Mouse (Mus musculus) forebrain, embryonic 16.5 days (tissue): ENCODE measurements at regions not wholly inside any gene's neighbourhood (a gene's known extent, or its start where the extent isn't known, plus 50 kb on each side); places are given as distances from the start of the nearest gene placed in this dataset.
A peak's percentile ranks its signal among the peaks of the same experiment; 100 is the strongest.

Source experiments
- ATAC-seq: fragments of 200-750 bp; cut with Nextera tagmentation; 2 replicates; pipeline ENCODE4 v1.8.0; 2017; ENCODE audit warnings: mild to moderate bottlenecking, moderate library complexity
- H3K27ac ChIP-seq: fragments of 300-500 bp; sonication (generic); 2 replicates; pipeline ENCODE4 v1.5.1; 2014; ENCODE audit warnings: low read length, control low read depth
- H3K27me3 ChIP-seq: fragments of 300-500 bp; sonication (generic); replicated peaks from 2 replicates; pipeline ENCODE4 v1.6.1; 2014; ENCODE audit warnings: low read length; ENCODE audit not compliant: control insufficient read depth, insufficient read depth
- H3K36me3 ChIP-seq: fragments of 300-500 bp; sonication (generic); 2 replicates; pipeline ENCODE4 v1.6.1; 2014; ENCODE audit not compliant: control insufficient read depth, insufficient read depth
- H3K4me1 ChIP-seq: fragments of 300-500 bp; sonication (generic); replicated peaks from 2 replicates; pipeline ENCODE4 v1.6.1; 2014; ENCODE audit warnings: low read length; ENCODE audit not compliant: control insufficient read depth, insufficient read depth
- H3K4me2 ChIP-seq: fragments of 300-500 bp; sonication (generic); 2 replicates; pipeline ENCODE4 v1.6.1; 2014; ENCODE audit warnings: mild to moderate bottlenecking, low read length, control low read depth
- H3K4me3 ChIP-seq: fragments of 300-500 bp; sonication (generic); replicated peaks from 2 replicates; pipeline ENCODE4 v1.5.1; 2014; ENCODE audit warnings: mild to moderate bottlenecking, low read length, control low read depth
- H3K9ac ChIP-seq: fragments of 300-500 bp; sonication (generic); replicated peaks from 2 replicates; pipeline ENCODE4 v1.6.1; 2014; ENCODE audit warnings: low read depth, low read length, control low read depth
- H3K9me3 ChIP-seq: fragments of 300-500 bp; sonication (generic); 2 replicates; pipeline ENCODE4 v1.6.1; 2016; ENCODE audit warnings: low read length; ENCODE audit not compliant: control insufficient read depth
- WGBS: fragments of 180-500 bp; shearing (Covaris S2); extraction: QIAGEN DNeasy Blood & Tissue Kit; methylation state at CpG from one replicate; pipeline ENCODE4 v1.1.7; 2014; 5-methylcytosine and 5-hydroxymethylcytosine counted together

GRCm38 (mm10) chr4:55134339-55134738 is 189.5 kb downstream of the Zfp462 start:
- 95% methylated on average over 4 of the region's 4 CpGs for WGBS
- no peak overlapping the region for H3K4me3 ChIP-seq
- no peaks in the 10 kb centered on the region for H3K27me3 ChIP-seq
- no peaks in the 10 kb centered on the region for H3K36me3 ChIP-seq
- no peak overlapping the region for H3K9ac ChIP-seq
- H3K4me1 ChIP-seq: no peaks in the 10 kb centered on the region; the same call in 1 of the 2 replicates
- no peak overlapping the region for H3K27ac ChIP-seq
- no peaks in the 10 kb centered on the region; the same call in 1 of the 2 replicates for H3K9me3 ChIP-seq
- no peak overlapping the region for H3K4me2 ChIP-seq
- no peak for ATAC-seq

DNA sequence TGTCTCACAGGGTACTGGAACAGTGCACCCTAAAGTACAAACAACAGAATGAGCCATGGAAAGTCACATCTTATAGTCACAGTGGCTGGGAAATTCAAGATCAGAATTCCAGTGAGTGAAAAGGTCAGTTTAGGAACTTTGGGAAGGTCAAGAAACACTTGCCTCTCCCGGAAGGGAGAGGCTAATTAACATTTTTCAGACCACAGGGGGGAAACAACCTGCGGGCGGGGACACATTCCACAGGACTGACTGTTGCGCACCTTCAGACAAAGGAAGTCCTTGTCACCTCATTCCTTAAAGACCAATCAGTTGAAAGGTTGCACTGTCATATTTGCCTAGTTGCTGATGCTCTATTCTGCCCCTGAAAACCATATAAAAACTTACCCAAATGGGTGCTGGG is 189.9 kb downstream of the Zfp462 start:
- 57% methylated on average over 4 of the region's 4 CpGs for WGBS
- no peaks in the 10 kb centered on the region; the same call in 1 of the 2 replicates for H3K9me3 ChIP-seq
- ATAC-seq: no peak
- no peaks in the 10 kb centered on the region for H3K36me3 ChIP-seq
- no peak overlapping the region for H3K9ac ChIP-seq
- no peaks in the 10 kb centered on the region; the same call in 1 of the 2 replicates for H3K4me1 ChIP-seq
- H3K27ac ChIP-seq: no peak overlapping the region
- no peaks in the 10 kb centered on the region for H3K27me3 ChIP-seq
- H3K4me2 ChIP-seq: no peak overlapping the region
- no peak overlapping the region for H3K4me3 ChIP-seq

- Histone ChIP-seq H3K4me1 (no peaks in the 10 kb centered on the region; the same call in 1 of the 2 replicates), H3K9ac (no peak overlapping the region)
- 6% methylated on average over 9 of the region's 9 CpGs for WGBS
Measured at GRCm38 (mm10) chr4:55136283-55136682, 191.4 kb downstream of the Zfp462 start.

DNA sequence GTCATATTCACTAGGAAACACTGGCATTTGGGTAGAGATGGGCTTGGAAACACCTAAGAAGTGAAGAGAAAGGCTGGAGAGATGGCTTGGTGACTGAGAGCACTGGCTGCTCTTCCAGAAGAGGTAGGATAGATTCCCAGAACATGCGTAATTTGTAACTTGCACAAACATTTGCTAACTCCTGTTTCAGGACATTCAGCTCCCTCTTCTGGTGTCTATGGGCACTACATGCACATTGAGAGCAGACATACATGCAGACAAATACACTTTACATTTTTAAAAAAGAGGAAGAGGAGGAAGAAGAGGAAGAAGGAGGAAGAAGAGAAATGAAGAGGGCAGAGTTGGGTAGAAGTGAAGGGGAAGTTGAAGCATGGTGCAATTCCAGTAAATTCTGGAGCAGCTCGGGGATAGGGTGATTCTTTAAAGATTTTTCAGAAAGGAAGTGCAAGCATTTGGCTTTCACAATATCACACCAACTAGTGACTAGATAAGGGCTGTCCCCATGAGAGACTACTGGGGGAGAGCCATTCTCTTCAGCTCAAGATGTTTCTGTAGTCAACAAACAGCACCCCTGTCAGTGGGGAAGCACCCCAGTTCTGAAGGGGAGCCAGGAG is 193.0 kb downstream of the Zfp462 start:
- Histone ChIP-seq H3K9me3 (no peaks in the 10 kb centered on the region; the same call in 1 of the 2 replicates), H3K27me3 (no peaks in the 10 kb centered on the region), H3K4me3 (no peak overlapping the region), H3K27ac (no peak overlapping the region), H3K9ac (no peak overlapping the region), H3K4me1 (no peaks in the 10 kb centered on the region; the same call in 1 of the 2 replicates), H3K4me2 (no peak overlapping the region), H3K36me3 (no peaks in the 10 kb centered on the region)
- ATAC-seq: no peak
- 96% methylated on average over 2 of the region's 2 CpGs for WGBS

More at GRCm38 (mm10) chr4:55136283-55136682, 191.4 kb downstream of the Zfp462 start:
- Histone ChIP-seq H3K9me3 (no peaks in the 10 kb centered on the region; the same call in 1 of the 2 replicates), H3K4me2 (no peak overlapping the region), H3K27me3 (no peaks in the 10 kb centered on the region), H3K4me3 (no peak overlapping the region), H3K36me3 (no peaks in the 10 kb centered on the region), H3K27ac (no peak overlapping the region)
- no peak for ATAC-seq

GRCm38 (mm10) chr4:55141317-55141716 is 196.5 kb downstream of the Zfp462 start:
- no peak overlapping the region for H3K4me2 ChIP-seq
- no peaks in the 10 kb centered on the region for H3K36me3 ChIP-seq
- no peak overlapping the region for H3K9ac ChIP-seq
- H3K27ac ChIP-seq: no peak overlapping the region
- H3K4me3 ChIP-seq: no peak overlapping the region
- H3K27me3 ChIP-seq: no peaks in the 10 kb centered on the region
- peaks cover 5% of the 10 kb centered on the region; the same call in 1 of the 2 replicates for H3K4me1 ChIP-seq
- no peaks in the 10 kb centered on the region; the same call in 1 of the 2 replicates for H3K9me3 ChIP-seq
- no peak for ATAC-seq

GRCm38 (mm10) chr4:55141923-55142732 is 197.3 kb downstream of the Zfp462 start:
- Histone ChIP-seq H3K9ac (no peak overlapping the region), H3K4me1 (peaks cover 5% of the 10 kb centered on the region; the same call in 1 of the 2 replicates), H3K27me3 (no peaks in the 10 kb centered on the region), H3K9me3 (no peaks in the 10 kb centered on the region; the same call in 1 of the 2 replicates), H3K4me3 (no peak overlapping the region), H3K27ac (no peak overlapping the region), H3K4me2 (no peak overlapping the region), H3K36me3 (no peaks in the 10 kb centered on the region)
- WGBS: 89% methylated on average over 8 of the region's 8 CpGs
- no peak for ATAC-seq

GRCm38 (mm10) chr4:55143400-55143799 is 198.6 kb downstream of the Zfp462 start:
- ATAC-seq: no peak
- no peak overlapping the region for H3K4me2 ChIP-seq

DNA sequence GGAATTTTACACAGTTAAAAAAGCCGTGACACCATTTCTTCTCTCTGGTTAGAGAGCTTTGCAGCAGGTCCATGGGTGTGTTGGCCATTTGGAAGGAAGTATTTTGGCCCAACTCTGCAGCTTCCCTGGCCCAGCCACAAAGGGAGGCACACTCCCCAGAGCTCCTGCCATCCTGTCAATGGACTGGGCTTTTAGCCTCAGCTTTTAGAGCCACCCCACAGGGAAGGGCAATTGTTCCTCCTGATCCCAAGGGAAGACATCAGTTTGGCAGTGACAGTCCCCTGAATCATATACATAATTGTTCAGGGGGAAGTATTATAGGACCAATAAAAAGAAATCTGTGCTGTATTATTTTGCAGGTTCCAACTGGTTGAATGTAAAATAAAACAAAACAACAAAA is 200.1 kb downstream of the Zfp462 start:
- Histone ChIP-seq H3K9ac (no peak overlapping the region), H3K4me1 (peaks cover 5% of the 10 kb centered on the region; the same call in 1 of the 2 replicates), H3K27ac (no peak overlapping the region), H3K4me2 (no peak overlapping the region), H3K9me3 (no peaks in the 10 kb centered on the region), H3K27me3 (no peaks in the 10 kb centered on the region), H3K36me3 (no peaks in the 10 kb centered on the region), H3K4me3 (no peak overlapping the region)
- ATAC-seq: no peak
- 34% methylated on average over 1 of the region's 1 CpGs for WGBS

More at GRCm38 (mm10) chr4:55143400-55143799, 198.6 kb downstream of the Zfp462 start:
- no peak overlapping the region for H3K9ac ChIP-seq
- no peak overlapping the region for H3K4me3 ChIP-seq
- H3K4me1 ChIP-seq: peaks cover 5% of the 10 kb centered on the region; the same call in 1 of the 2 replicates
- H3K27me3 ChIP-seq: no peaks in the 10 kb centered on the region
- no peaks in the 10 kb centered on the region for H3K9me3 ChIP-seq
- no peaks in the 10 kb centered on the region for H3K36me3 ChIP-seq
- no peak overlapping the region for H3K27ac ChIP-seq

- peaks cover 5% of the 10 kb centered on the region; the same call in 1 of the 2 replicates for H3K4me1 ChIP-seq
- H3K9ac ChIP-seq: no peak overlapping the region
- WGBS: 40% methylated on average over 8 of the region's 8 CpGs
- peak overlapping the region; percentile 49 for H3K27ac ChIP-seq
- H3K27me3 ChIP-seq: no peaks in the 10 kb centered on the region
- no peak overlapping the region for H3K4me2 ChIP-seq
- peak; percentile 85 for ATAC-seq
- H3K9me3 ChIP-seq: no peaks in the 10 kb centered on the region
- H3K4me3 ChIP-seq: no peak overlapping the region
- no peaks in the 10 kb centered on the region for H3K36me3 ChIP-seq
Measured at GRCm38 (mm10) chr4:55145968-55146367, 201.1 kb downstream of the Zfp462 start.
